Mouse (Mus musculus): ENCODE results near the gene Mfsd6. TPM values are rescaled to one million over a fixed set of nuclear protein-coding genes. Genes with fewer than 3 reads are reported as not detected.

Gene Mfsd6
- polyA plus RNA-seq, 1 experiment from 2014 or later = 1.3 TPM

- Histone ChIP-seq H3K9ac (no peak overlapping the region), H3K9me3 (no peaks in the 10 kb centered on the region), H3K4me1 (peaks cover 29% of the 10 kb centered on the region), H3K27me3 (no peaks in the 10 kb centered on the region), H3K36me3 (peaks cover 7% of the 10 kb centered on the region; the same call in 1 of the 2 replicates), H3K4me3 (no peak overlapping the region), H3K4me2 (replicated peaks) (no peak overlapping the region), H3K27ac (no peak overlapping the region)
- ATAC-seq (ENCODE audit: low FRiP score, low read depth) = no peak
- 71% methylated on average over 4 of the region's 4 CpGs for WGBS
Observed at GRCm38 (mm10) chr1:52655153-52655552, 72.1 kb downstream of the Mfsd6 start.

GRCm38 (mm10) chr1:52653366-52653765 lies 73.9 kb downstream of the Mfsd6 start:
- ATAC-seq (ENCODE audit: low FRiP score, low read depth) = no peak
- Histone ChIP-seq H3K27ac (peak overlapping the region; percentile 61), H3K27me3 (no peaks in the 10 kb centered on the region), H3K4me3 (no peak overlapping the region), H3K9ac (no peak overlapping the region), H3K36me3 (peaks cover 20% of the 10 kb centered on the region), H3K4me1 (peaks cover 28% of the 10 kb centered on the region), H3K4me2 (replicated peaks) (no peak overlapping the region), H3K9me3 (no peaks in the 10 kb centered on the region)
- 71% methylated on average over 1 of the region's 1 CpGs for WGBS

GRCm38 (mm10) chr1:52652601-52653253 lies 74.5 kb downstream of the Mfsd6 start:
- no peaks in the 10 kb centered on the region for H3K9me3 ChIP-seq
- peaks cover 26% of the 10 kb centered on the region for H3K4me1 ChIP-seq
- no peak overlapping the region for H3K9ac ChIP-seq
- no peak overlapping the region for H3K4me3 ChIP-seq
- ATAC-seq (ENCODE audit: low FRiP score, low read depth) = peak; percentile 94
- H3K27ac ChIP-seq = peak overlapping the region; percentile 61
- no peaks in the 10 kb centered on the region for H3K27me3 ChIP-seq
- H3K36me3 ChIP-seq = peaks cover 20% of the 10 kb centered on the region
- no peak overlapping the region for H3K4me2 ChIP-seq (replicated peaks)
- 34% methylated on average over 3 of the region's 3 CpGs for WGBS

- no peak overlapping the region for H3K27ac ChIP-seq
- no peak overlapping the region for H3K4me2 ChIP-seq (replicated peaks)
- no peaks in the 10 kb centered on the region for H3K27me3 ChIP-seq
- no peaks in the 10 kb centered on the region for H3K9me3 ChIP-seq
- H3K4me3 ChIP-seq = no peak overlapping the region
- H3K9ac ChIP-seq = no peak overlapping the region
- WGBS = 72% methylated on average over 5 of the region's 5 CpGs
- peaks cover 26% of the 10 kb centered on the region for H3K4me1 ChIP-seq
- no peak for ATAC-seq (ENCODE audit: low FRiP score, low read depth)
- peaks cover 35% of the 10 kb centered on the region for H3K36me3 ChIP-seq
Observed at GRCm38 (mm10) chr1:52650066-52650465, 77.2 kb downstream of the Mfsd6 start.

GRCm38 (mm10) chr1:52648153-52649027 lies 78.9 kb downstream of the Mfsd6 start:
- Histone ChIP-seq H3K4me2 (replicated peaks) (no peak overlapping the region), H3K9ac (no peak overlapping the region), H3K4me1 (peaks cover 25% of the 10 kb centered on the region), H3K9me3 (no peaks in the 10 kb centered on the region), H3K27me3 (no peaks in the 10 kb centered on the region), H3K4me3 (no peak overlapping the region), H3K36me3 (peaks cover 35% of the 10 kb centered on the region), H3K27ac (no peak overlapping the region)
- ATAC-seq (ENCODE audit: low FRiP score, low read depth) = no peak
- 80% methylated on average over 11 of the region's 11 CpGs for WGBS

- no peak for ATAC-seq (ENCODE audit: low FRiP score, low read depth)
- H3K4me3 ChIP-seq = no peak overlapping the region
- no peak overlapping the region for H3K27ac ChIP-seq
- H3K4me1 ChIP-seq = no peaks in the 10 kb centered on the region
- H3K36me3 ChIP-seq = peaks cover 40% of the 10 kb centered on the region
- no peaks in the 10 kb centered on the region for H3K27me3 ChIP-seq
- no peak overlapping the region for H3K9ac ChIP-seq
- no peaks in the 10 kb centered on the region for H3K9me3 ChIP-seq
- no peak overlapping the region for H3K4me2 ChIP-seq (replicated peaks)
- WGBS = 83% methylated on average over 4 of the region's 4 CpGs
Observed at GRCm38 (mm10) chr1:52640736-52641135, 86.5 kb downstream of the Mfsd6 start.

- WGBS = 86% methylated on average over 6 of the region's 6 CpGs
- ATAC-seq (ENCODE audit: low FRiP score, low read depth) = no peak
Observed at GRCm38 (mm10) chr1:52640266-52640665, 87.0 kb downstream of the Mfsd6 start.

GRCm38 (mm10) chr1:52639090-52639489 lies 88.2 kb downstream of the Mfsd6 start:
- H3K4me1 ChIP-seq = no peaks in the 10 kb centered on the region
- H3K9ac ChIP-seq = no peak overlapping the region
- no peak overlapping the region for H3K4me2 ChIP-seq (replicated peaks)
- H3K27me3 ChIP-seq = no peaks in the 10 kb centered on the region
- no peaks in the 10 kb centered on the region for H3K9me3 ChIP-seq
- peaks cover 39% of the 10 kb centered on the region for H3K36me3 ChIP-seq
- H3K27ac ChIP-seq = no peak overlapping the region
- no peak overlapping the region for H3K4me3 ChIP-seq
- ATAC-seq (ENCODE audit: low FRiP score, low read depth) = no peak
- WGBS = 92% methylated on average over 7 of the region's 7 CpGs

More at GRCm38 (mm10) chr1:52640266-52640665, 87.0 kb downstream of the Mfsd6 start:
- Histone ChIP-seq H3K4me2 (replicated peaks) (no peak overlapping the region), H3K27me3 (no peaks in the 10 kb centered on the region), H3K4me1 (no peaks in the 10 kb centered on the region), H3K4me3 (no peak overlapping the region), H3K36me3 (peaks cover 37% of the 10 kb centered on the region), H3K27ac (no peak overlapping the region), H3K9me3 (no peaks in the 10 kb centered on the region), H3K9ac (no peak overlapping the region)

GRCm38 (mm10) chr1:52638101-52638500 lies 89.2 kb downstream of the Mfsd6 start:
- H3K27me3 ChIP-seq = no peaks in the 10 kb centered on the region
- H3K4me1 ChIP-seq = no peaks in the 10 kb centered on the region
- H3K4me2 ChIP-seq (replicated peaks) = no peak overlapping the region
- H3K36me3 ChIP-seq = peaks cover 39% of the 10 kb centered on the region
- no peak for ATAC-seq (ENCODE audit: low FRiP score, low read depth)
- 82% methylated on average over 2 of the region's 2 CpGs for WGBS
- H3K4me3 ChIP-seq = no peak overlapping the region
- no peaks in the 10 kb centered on the region for H3K9me3 ChIP-seq
- H3K9ac ChIP-seq = no peak overlapping the region
- H3K27ac ChIP-seq = no peak overlapping the region

GRCm38 (mm10) chr1:52635932-52636331 lies 91.3 kb downstream of the Mfsd6 start:
- Histone ChIP-seq H3K27ac (no peak overlapping the region), H3K9me3 (no peaks in the 10 kb centered on the region), H3K36me3 (peaks cover 36% of the 10 kb centered on the region), H3K4me2 (replicated peaks) (no peak overlapping the region), H3K4me1 (peaks cover 12% of the 10 kb centered on the region), H3K4me3 (no peak overlapping the region), H3K27me3 (no peaks in the 10 kb centered on the region), H3K9ac (no peak overlapping the region)
- WGBS = 91% methylated on average over 3 of the region's 3 CpGs
- ATAC-seq (ENCODE audit: low FRiP score, low read depth) = no peak

GRCm38 (mm10) chr1:52634251-52634650 lies 93.0 kb downstream of the Mfsd6 start:
- H3K4me2 ChIP-seq (replicated peaks) = no peak overlapping the region
- no peak overlapping the region for H3K27ac ChIP-seq
- H3K36me3 ChIP-seq = peaks cover 23% of the 10 kb centered on the region
- WGBS = 88% methylated on average over 6 of the region's 6 CpGs
- H3K27me3 ChIP-seq = no peaks in the 10 kb centered on the region
- H3K9me3 ChIP-seq = no peaks in the 10 kb centered on the region
- no peak overlapping the region for H3K4me3 ChIP-seq
- no peak overlapping the region for H3K9ac ChIP-seq
- peaks cover 12% of the 10 kb centered on the region for H3K4me1 ChIP-seq
- ATAC-seq (ENCODE audit: low FRiP score, low read depth) = no peak

- no peaks in the 10 kb centered on the region for H3K9me3 ChIP-seq
- peak overlapping the region; percentile 62 for H3K4me2 ChIP-seq (replicated peaks)
- no peak overlapping the region for H3K27ac ChIP-seq
- peak overlapping the region; percentile 77 for H3K4me3 ChIP-seq
- H3K36me3 ChIP-seq = peaks cover 5% of the 10 kb centered on the region; the same call in 1 of the 2 replicates
- no peaks in the 10 kb centered on the region for H3K27me3 ChIP-seq
- no peak for ATAC-seq (ENCODE audit: low FRiP score, low read depth)
- peak overlapping the region; percentile 83; the same call in 1 of the 2 replicates for H3K9ac ChIP-seq
- peaks cover 12% of the 10 kb centered on the region for H3K4me1 ChIP-seq
- 71% methylated on average over 2 of the region's 2 CpGs for WGBS
Observed at GRCm38 (mm10) chr1:52631570-52631969, 95.7 kb downstream of the Mfsd6 start.
